Comparison of ENCODE assay signal across 14 mouse cellular contexts in the genomic region with DNA sequence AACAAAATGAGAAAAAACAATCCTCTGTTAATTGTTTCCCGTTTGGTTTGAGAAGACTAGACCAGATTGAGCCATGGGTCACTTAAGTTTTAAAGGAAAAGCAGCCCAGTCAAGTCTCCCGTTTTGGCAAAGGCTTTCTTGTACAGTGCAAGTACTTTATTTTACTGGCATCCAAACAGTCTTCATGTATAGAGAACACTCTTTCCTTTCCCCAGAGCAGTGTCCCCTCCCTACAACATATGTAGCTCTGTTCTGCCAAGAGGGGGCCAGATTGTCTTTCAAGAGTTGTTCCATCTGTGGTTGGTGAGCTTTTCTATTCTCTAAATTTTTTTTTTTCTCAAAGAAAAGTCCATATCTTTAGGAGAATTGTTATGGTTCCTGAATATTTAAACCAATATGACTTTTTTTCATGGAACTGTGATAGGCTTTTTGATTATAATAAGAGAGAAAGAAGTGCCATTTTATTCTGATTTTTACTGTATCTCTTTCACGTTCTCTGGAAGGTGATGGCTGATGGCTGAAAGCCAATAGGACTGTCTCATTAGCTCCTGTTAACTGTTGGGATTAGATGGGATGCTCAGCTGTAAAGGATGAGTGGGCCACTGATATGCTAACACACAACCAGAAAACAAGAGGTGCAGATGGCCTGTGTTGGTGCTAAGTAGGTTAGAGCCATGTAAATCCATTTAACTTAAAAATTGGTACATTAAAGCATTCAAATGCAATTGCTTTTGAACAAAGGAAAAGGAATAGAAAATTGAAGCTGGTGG. TPM values are rescaled to one million over a fixed set of nuclear protein-coding genes. Genes with fewer than 3 reads are reported as not detected.
DNase-seq lines count a peak whose midpoint lies in the region; ATAC-seq and TF ChIP-seq lines count a peak whose summit lies in the region.
"Had no signal": no experiment of that assay in that cellular context is flagged by ENCODE, and none has a peak within 500 bp of the region (broad histone marks: within the 10 kb centered on the region; RNA-seq: fewer than 3 reads in every experiment).

No protein-coding gene starts in this region.

- peak; percentile 30 to 73 for DNase-seq in layer of hippocampus, adult 18-20 months (ENCODE audit: low spot score in 2 of 2)
- DNase-seq in layer of hippocampus, postnatal 36 days: no peak
- peak; percentile 62 to 71 for DNase-seq in cerebellum, adult 18-20 months
- no peak for DNase-seq in hindbrain, embryonic 14.5 days (ENCODE audit: low spot score)
- DNase-seq in retina, embryonic 14.5 days (ENCODE audit: low spot score): peak; percentile 42
- DNase-seq in kidney, adult 2 months: no peak
- DNase-seq in liver, postnatal 0 days: no peak
- no peak for DNase-seq in lung, postnatal 4 days
- DNase-seq: liver; lung, postnatal 14 days; right cerebral cortex, postnatal 14 days had no signal

- no peak for TF ChIP-seq CTCF in kidney, adult 2 months (conservative IDR thresholded peaks at IDR 0.05; ENCODE audit: insufficient read depth, insufficient read length, low read depth, low read length)
- no peak for TF ChIP-seq CTCF in liver, postnatal 0 days (IDR thresholded peaks at IDR 0.05; ENCODE audit: low read depth)

- 55% methylated on average over 3 of the region's 3 CpGs for WGBS in hindbrain, embryonic 14.5 days
- WGBS in kidney, adult 2 months: 64% methylated on average over 3 of the region's 3 CpGs
- 60% methylated on average over 3 of the region's 3 CpGs for WGBS in liver, postnatal 0 days (ENCODE audit: insufficient replicate concordance)

- no peak for TF ChIP-seq POLR2A in kidney, adult 2 months (IDR thresholded peaks at IDR 0.05; ENCODE audit: low read depth, low read length)

- H3K27me3 ChIP-seq in hindbrain, embryonic 14.5 days (ENCODE audit: control insufficient read depth, insufficient read depth, low read length): no peaks in the 10 kb centered on the region
- H3K27me3 ChIP-seq in kidney, adult 2 months (replicated peaks; ENCODE audit: control insufficient read depth, insufficient read depth, low read length): no peaks in the 10 kb centered on the region
- H3K27me3 ChIP-seq in liver, postnatal 0 days (ENCODE audit: insufficient read depth, low read length): no peaks in the 10 kb centered on the region
- H3K27me3 ChIP-seq: embryonic facial prominence, embryonic 15.5 days had no signal

- no peak overlapping the region for H3K4me2 ChIP-seq in hindbrain, embryonic 14.5 days (replicated peaks)
- no peak overlapping the region for H3K4me2 ChIP-seq in liver, postnatal 0 days (ENCODE audit: low read depth, low read length)
- H3K4me2 ChIP-seq: embryonic facial prominence, embryonic 15.5 days had no signal

- H3K4me3 ChIP-seq in hindbrain, embryonic 14.5 days (replicated peaks; ENCODE audit: low read length): no peak overlapping the region
- H3K4me3 ChIP-seq in kidney, adult 2 months (ENCODE audit: insufficient read depth, low read depth, low read length): no peak overlapping the region
- no peak overlapping the region for H3K4me3 ChIP-seq in liver, postnatal 0 days (ENCODE audit: low read depth, low read length)
- H3K4me3 ChIP-seq: embryonic facial prominence, embryonic 15.5 days had no signal

- no peak for TF ChIP-seq EP300 in liver, postnatal 0 days (IDR thresholded peaks at IDR 0.05; ENCODE audit: low read depth)

- H3K27ac ChIP-seq in hindbrain, embryonic 14.5 days: peak overlapping the region; percentile 14
- no peak overlapping the region for H3K27ac ChIP-seq in kidney, adult 2 months (ENCODE audit: insufficient read depth, low read depth, low read length)
- H3K27ac ChIP-seq in liver, postnatal 0 days (ENCODE audit: low read depth): no peak overlapping the region
- H3K27ac ChIP-seq: embryonic facial prominence, embryonic 15.5 days; stomach, postnatal 0 days had no signal

- H3K9ac ChIP-seq in hindbrain, embryonic 14.5 days: no peak overlapping the region
- no peak overlapping the region for H3K9ac ChIP-seq in liver, postnatal 0 days (replicated peaks)
- H3K9ac ChIP-seq: embryonic facial prominence, embryonic 15.5 days had no signal

- H3K4me1 ChIP-seq in hindbrain, embryonic 14.5 days (replicated peaks; ENCODE audit: control insufficient read depth, insufficient read depth, low read length): peaks cover 6% of the 10 kb centered on the region; the same call in 1 of the 2 replicates
- no peaks in the 10 kb centered on the region for H3K4me1 ChIP-seq in kidney, adult 2 months (ENCODE audit: control insufficient read depth, insufficient read depth, low read length)
- no peaks in the 10 kb centered on the region for H3K4me1 ChIP-seq in liver, postnatal 0 days (ENCODE audit: insufficient read depth)
- H3K4me1 ChIP-seq: embryonic facial prominence, embryonic 15.5 days had no signal

- H3K9me3 ChIP-seq in hindbrain, embryonic 14.5 days (ENCODE audit: control insufficient read depth, low read length): no peaks in the 10 kb centered on the region
- no peaks in the 10 kb centered on the region for H3K9me3 ChIP-seq in liver, postnatal 0 days (ENCODE audit: low read length)
- H3K9me3 ChIP-seq: embryonic facial prominence, embryonic 15.5 days had no signal

- no peaks in the 10 kb centered on the region for H3K36me3 ChIP-seq in hindbrain, embryonic 14.5 days (replicated peaks; ENCODE audit: control insufficient read depth, insufficient read depth)
- no peaks in the 10 kb centered on the region for H3K36me3 ChIP-seq in kidney, adult 2 months (ENCODE audit: control insufficient read depth, insufficient read depth, low read length)
- H3K36me3 ChIP-seq in liver, postnatal 0 days (replicated peaks; ENCODE audit: insufficient read depth, low read length): no peaks in the 10 kb centered on the region
- H3K36me3 ChIP-seq: embryonic facial prominence, embryonic 15.5 days had no signal

- ATAC-seq in hindbrain, embryonic 14.5 days (ENCODE audit: low FRiP score): peak; percentile 59
- ATAC-seq in liver, postnatal 0 days: no peak
- ATAC-seq: intestine, embryonic 16.5 days had no signal

RNA-seq across cellular contexts. Expression of gene Gpm6a, which starts 37.4 kb away (rescaled TPM):
- 100 to 1,000 TPM; 921 to 952 TPM for total RNA-seq in layer of hippocampus, adult 18-20 months (2021)
- 1,000 to 10,000 TPM; 1,023 to 1,079 TPM for total RNA-seq in layer of hippocampus, postnatal 36 days (2021)
- 552 and 648 TPM in 2 replicates for polyA plus RNA-seq in hindbrain, embryonic 14.5 days (2014; fragmentation: Nextera tagmentation; extraction: Ambion mirVana)
- 21.8 and 22.4 TPM in 2 replicates for polyA plus RNA-seq in kidney, adult 2 months (2012; rRNA removed)
- 3.1 and 3.6 TPM in 2 replicates for polyA plus RNA-seq in liver, postnatal 0 days (2015; fragmentation: Nextera tagmentation; extraction: Ambion mirVana)

Comparison
In these comparisons a context has a peak if more than half of its experiments do, and no peak if none do; other contexts are left out.
1. DNase-seq: peak in layer of hippocampus, adult 18-20 months (2 of 2), cerebellum, adult 18-20 months (2 of 2) and retina, embryonic 14.5 days (single experiment); none in layer of hippocampus, postnatal 36 days (0 of 2), hindbrain, embryonic 14.5 days (single experiment), kidney, adult 2 months (single experiment), liver, postnatal 0 days (single experiment) and lung, postnatal 4 days (0 of 2).
2. RNA of gene Gpm6a, which starts 37.4 kb away (polyA plus RNA-seq): 552 to 648 TPM in hindbrain, embryonic 14.5 days; 21.8 to 22.4 TPM in kidney, adult 2 months and 3.1 to 3.6 TPM in liver, postnatal 0 days; every median in the first group is over 10 times any median in the second.